Mouse (Mus musculus) gastrocnemius, postnatal 36 days (tissue): Measurements from ENCODE around the gene Lrrc75b. TPM values are rescaled to one million over a fixed set of nuclear protein-coding genes. Genes with fewer than 3 reads are reported as not detected.
"Not testable (repeated sequence)": the region's sequence is repeated elsewhere in the genome, so short reads cannot be mapped to it uniquely, and the experiment has no call there.

Experiments
- DNase-seq, 2 experiments: peaks; one replicate each; pipeline ENCODE4 v3.0.0; 2022
- intact Hi-C: fragments of 180-260 bp; cut with DNase I; formaldehyde crosslinking; loops from one replicate; pipeline ENCODE4 v1.15.1; 2025
- total RNA-seq, 2 experiments: library from RNA; stranded (reverse); gene quantifications; 2 replicates each; pipeline ENCODE4 v1.2.3; 2021

The Lrrc75b gene
- total RNA-seq, 2 experiments from 2014 or later = 0.20 to 0.64 TPM

- intact Hi-C loops = no loop called here
- DNase-seq = no peak
These were observed 8.7 kb upstream of the Lrrc75b start for GRCm38 (mm10) chr10:75568851-75569250.

DNA sequence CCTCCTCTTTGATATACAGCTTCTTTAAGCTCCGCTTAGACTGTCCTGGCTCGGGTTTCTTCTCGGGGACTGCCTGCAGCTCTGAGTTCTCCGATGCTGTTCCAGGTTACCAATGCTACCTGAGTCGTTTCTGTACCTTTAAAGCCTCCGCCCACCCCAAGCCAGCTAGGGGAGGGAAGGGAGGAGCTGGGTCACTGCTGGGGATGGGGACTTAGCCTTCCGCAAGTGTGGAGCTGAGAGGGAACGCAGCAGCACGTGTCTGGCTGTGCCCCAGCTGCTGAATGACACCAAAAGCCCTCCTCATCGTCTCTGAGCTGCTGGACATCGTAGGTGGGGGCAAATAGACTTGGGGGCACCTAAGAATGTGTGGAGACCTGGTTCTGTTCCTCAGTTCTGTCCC lies 8.3 kb upstream of the Lrrc75b start:
- DNase-seq = no peak
- intact Hi-C loops = no loop called here

DNA sequence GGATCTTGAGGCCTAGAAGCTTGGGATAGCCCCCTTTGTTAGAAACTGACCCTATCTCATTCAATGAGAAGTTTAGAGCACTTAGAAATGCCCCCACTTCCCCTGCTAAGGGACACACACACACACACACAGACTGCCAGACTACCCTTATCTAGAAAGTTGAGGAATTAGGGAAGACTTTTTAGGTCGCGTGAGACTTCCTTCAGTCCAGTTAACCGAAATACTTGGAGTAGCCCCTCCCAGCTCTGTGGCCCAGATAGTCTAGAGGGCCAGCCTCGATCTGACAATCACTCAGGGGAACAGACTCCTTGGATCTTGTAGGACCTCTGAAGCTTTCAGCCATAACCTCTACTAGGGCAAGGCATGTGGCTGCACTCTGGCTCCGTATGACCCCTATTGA lies 7.9 kb upstream of the Lrrc75b start:
- intact Hi-C loops = no loop called here
- DNase-seq = peak in 1 of 2 experiments; percentile 1

- DNase-seq, intact Hi-C loops: not testable (repeated sequence)
These were observed 6.6 kb upstream of the Lrrc75b start for GRCm38 (mm10) chr10:75566765-75567164.

- DNase-seq = no peak
- intact Hi-C loops = no loop called here
These were observed 6.2 kb upstream of the Lrrc75b start for GRCm38 (mm10) chr10:75566321-75566720.

DNA sequence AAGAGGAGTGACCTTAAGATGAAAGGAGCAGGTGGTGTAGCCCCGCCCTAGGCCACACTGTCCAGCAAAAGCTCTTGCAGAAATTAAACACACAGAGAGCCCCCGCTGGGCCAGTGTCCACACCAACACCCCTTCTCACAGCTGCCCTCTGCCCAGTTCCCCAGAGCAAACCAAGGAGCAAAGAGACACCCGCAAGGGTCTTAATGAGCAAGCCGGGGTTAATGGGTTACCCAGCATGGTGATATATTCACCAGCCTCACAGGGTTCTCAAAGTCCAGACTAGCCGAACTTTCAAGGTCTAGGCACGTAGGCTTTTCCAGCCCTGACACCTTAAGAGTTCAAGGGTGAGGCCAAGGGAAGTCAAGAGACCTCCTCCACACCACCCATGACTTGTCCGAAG lies 5.8 kb upstream of the Lrrc75b start:
- DNase-seq = no peak
- intact Hi-C loops = no loop called here

DNA sequence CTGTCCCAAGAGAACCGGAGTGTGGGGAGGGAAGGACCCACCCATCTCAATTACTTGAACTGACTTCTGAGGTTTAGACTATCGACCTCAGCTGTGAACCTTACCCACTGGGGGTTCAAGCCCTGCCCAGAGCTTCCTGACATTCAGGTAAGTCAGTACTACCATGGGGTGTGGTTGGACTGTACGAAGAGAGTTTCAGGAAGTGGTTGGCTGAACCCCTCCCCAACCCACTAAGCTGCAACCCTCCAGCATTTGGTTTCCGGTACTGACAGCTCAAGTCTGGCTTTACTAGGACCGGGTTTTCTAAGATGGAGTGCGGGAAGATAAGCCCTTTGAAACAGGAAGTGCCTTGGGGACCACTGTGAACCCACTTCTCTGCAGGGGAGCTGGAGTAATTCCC lies 5.3 kb upstream of the Lrrc75b start:
- intact Hi-C loops = no loop called here
- no peak for DNase-seq

DNA sequence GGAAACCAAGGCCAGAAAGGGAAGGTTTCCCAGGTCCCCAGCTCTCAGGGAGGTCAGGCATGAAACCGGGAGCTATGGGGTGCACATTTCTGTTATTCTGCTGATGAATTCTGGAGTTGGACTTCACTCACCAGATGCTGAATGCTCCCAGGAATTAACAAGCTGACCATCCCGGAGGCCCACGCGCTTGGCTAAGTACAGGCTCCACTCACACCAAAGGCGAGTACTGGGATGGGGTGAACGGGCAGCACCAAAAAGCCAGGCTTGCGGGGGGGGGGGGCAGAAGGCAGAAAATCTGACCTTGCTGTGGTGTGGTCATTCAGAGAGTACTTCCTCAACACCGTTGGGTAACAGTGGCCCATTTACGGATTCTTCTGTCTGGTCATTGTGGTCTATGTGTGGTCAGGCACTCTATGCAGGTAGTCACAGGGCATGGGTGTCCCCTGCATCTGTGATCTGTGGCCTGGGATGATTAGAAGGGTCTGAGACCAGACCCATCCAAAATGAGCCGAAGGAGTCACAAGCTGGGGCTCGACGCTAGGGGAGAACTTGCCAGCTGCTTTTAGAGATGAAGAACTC lies 4.6 kb upstream of the Lrrc75b start:
- DNase-seq = no peak
- intact Hi-C loops = no loop called here

- no peak for DNase-seq
- intact Hi-C loops = no loop called here
These were observed 2.5 kb upstream of the Lrrc75b start for GRCm38 (mm10) chr10:75562596-75562995.

GRCm38 (mm10) chr10:75561071-75561654 lies 1.0 kb upstream of the Lrrc75b start, which contains the start of gene Ggt1:
TSS of gene Ggt1 (plus strand) at chr10:75561604.
- no peak for DNase-seq
- intact Hi-C loops = no loop called here

GRCm38 (mm10) chr10:75560549-75560899 lies 394 bp upstream of the Lrrc75b start:
- intact Hi-C loops = no loop called here
- no peak for DNase-seq

GRCm38 (mm10) chr10:75559041-75559675 lies 972 bp downstream of the Lrrc75b start:
- intact Hi-C loops = no loop called here
- no peak for DNase-seq

GRCm38 (mm10) chr10:75558515-75558914 lies 1.6 kb downstream of the Lrrc75b start:
- intact Hi-C loops = no loop called here
- no peak for DNase-seq

GRCm38 (mm10) chr10:75556026-75556425 lies 4.1 kb downstream of the Lrrc75b start:
- intact Hi-C loops = no loop called here
- DNase-seq = no peak

- intact Hi-C loops = no loop called here
- DNase-seq = no peak
These were observed 4.6 kb downstream of the Lrrc75b start for GRCm38 (mm10) chr10:75555557-75555956.

GRCm38 (mm10) chr10:75554090-75554489 lies 6.0 kb downstream of the Lrrc75b start:
- intact Hi-C loops = no loop called here
- no peak for DNase-seq

DNA sequence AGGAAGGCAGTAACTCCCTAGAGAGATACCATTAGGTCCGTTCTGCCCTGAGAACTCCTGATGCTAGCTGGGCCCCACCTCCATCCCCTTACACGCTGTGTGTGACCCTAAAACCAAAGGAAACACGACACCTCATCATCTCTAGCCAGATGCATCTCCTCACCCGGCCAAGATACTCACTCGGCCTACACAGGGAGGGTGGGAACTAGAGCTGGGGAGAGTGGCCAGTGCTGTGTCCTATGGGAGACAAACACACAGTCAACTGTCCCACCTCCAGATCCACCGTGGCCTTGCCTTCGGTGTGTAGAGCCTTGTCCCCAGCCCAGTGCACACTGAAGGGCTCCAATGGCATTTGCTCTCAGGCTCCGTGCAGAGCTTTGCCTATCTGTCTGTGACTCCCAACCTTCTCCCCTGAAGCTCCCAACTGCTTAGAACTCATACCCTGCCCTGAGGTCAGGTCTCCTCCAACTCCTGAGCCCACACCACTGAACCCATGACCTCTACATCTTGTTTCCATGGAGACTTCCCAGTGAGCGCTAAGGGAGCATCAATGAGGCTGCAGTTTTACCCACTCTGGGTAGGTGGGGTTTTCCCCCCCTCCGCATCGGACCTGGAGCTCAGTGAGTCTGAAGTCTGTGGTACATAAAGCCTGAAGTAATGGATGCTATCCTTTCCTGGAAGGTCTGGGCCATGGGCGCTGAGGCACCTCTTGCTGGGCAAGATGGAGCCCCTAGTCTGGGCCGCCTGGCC lies 7.3 kb downstream of the Lrrc75b start:
- intact Hi-C loops = no loop called here
- DNase-seq = no peak

- intact Hi-C loops = no loop called here
These were observed 8.0 kb downstream of the Lrrc75b start for GRCm38 (mm10) chr10:75552106-75552505.

GRCm38 (mm10) chr10:75551175-75551574 lies 9.0 kb downstream of the Lrrc75b start:
- DNase-seq = no peak
- intact Hi-C loops = no loop called here

More at GRCm38 (mm10) chr10:75552106-75552505, 8.0 kb downstream of the Lrrc75b start:
- DNase-seq = no peak

DNA sequence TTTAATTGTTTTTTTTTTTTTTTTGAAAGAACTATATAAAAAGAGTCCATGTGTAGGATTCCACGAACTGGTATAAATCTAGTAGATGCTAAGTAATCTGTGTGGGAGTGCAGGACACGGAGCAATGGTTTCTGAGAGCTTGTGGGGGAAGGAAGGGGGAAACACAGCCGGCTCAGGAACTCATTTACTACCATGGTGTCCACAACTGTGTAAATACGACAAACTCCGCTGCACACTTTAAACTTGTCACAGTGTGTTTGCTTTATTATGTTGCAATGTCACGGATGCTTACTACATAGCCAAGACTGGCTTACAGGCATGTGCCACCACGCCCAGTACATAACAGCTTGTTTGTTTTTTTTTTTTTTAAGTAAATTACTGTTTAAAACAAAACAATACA lies 10.2 kb downstream of the Lrrc75b start:
- no peak for DNase-seq
- intact Hi-C loops = no loop called here

- no peak for DNase-seq
- intact Hi-C loops = no loop called here
These were observed 11.6 kb downstream of the Lrrc75b start for GRCm38 (mm10) chr10:75548486-75548885.
